Mouse (Mus musculus) lung, postnatal 25 days (tissue): Measurements from ENCODE around the gene Kcnj6.
A peak's percentile ranks its signal among the peaks of the same experiment; 100 is the strongest.
"Not testable (repeated sequence)": the region's sequence is repeated elsewhere in the genome, so short reads cannot be mapped to it uniquely, and the experiment has no call there.

Source experiments
- DNase-seq: peaks from one replicate; pipeline ENCODE4 v3.0.0; 2022; ENCODE audit warnings: low spot score

Gene Kcnj6

DNA sequence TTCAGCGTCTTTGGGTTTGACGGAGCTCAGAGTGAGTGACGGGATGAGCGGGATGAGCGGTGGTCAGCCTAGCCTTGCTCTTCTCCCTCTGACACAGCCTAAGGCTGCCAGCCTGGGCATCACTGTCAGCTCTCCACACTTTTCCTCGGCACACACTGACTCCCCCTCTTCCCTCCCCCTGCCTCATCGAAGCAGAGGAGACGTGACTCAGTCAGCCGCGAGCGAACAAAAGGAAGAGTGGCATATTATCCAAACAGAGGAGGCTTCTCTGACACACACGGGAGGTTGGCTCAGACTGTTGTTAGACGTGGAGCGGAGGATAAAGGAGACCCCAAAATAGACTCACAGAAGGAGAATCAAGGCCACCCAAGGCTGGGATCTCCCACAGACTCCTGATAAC, 147.1 kb downstream of the Kcnj6 start:
- DNase-seq, result no peak

DNA sequence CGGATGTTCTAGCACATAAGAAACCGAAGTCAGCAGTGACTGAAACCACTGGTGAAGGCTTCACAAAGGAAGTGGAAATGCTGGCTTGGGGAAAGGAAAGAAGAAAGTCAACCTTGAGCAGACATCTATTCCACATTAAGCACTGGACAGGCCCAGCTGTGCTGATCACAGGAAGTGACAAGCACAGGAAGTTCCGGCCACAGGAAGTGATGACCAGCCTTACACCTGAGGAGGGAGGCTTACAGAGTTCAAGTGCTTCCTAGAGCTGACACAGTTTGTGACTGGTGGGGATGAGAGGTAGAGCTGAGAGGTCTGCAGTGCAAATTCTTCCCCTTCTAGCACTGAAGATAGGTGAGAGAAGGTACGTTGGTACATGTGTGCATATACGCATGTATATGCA, 151.5 kb downstream of the Kcnj6 start:
- no peak for DNase-seq

DNA sequence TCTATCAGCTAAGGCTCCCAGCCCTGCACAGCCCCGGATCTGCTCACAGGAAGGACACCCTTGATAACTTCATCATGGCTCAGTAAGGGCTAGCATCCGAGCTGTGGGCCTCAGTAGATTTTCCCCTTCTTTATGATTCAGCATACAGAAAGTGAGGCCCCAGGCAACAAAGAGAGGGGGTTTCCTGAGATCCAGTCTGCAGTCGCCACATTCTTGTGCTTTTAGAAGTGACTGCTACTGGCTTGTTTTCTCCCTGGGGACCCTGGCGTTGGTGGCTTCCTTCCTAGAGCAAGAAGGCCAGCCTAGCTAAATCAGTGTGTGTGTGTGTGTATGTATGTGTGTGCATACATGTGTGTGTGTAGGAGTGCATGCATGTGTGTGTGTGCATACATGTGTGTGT, 152.7 kb downstream of the Kcnj6 start:
- no peak for DNase-seq

DNA sequence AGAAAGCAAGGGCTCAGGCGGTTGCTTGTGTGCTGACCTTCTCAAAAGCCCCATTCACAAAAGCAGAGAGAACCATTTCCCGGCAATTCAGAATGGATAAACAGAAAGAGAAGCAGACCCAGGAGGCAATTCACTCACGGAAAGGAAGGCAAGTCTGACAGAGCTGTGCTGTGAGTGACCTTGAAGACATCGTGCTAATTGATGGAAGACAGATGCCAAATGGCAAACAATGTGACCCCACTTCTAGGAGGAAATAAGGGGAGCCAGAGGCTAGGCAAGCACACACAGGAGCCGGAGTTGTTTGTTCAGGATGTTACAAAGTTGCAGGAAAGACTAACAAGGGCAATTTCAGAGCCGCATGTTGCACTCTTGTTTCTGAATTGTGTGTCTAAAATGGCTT, 158.1 kb downstream of the Kcnj6 start:
- no peak for DNase-seq

DNA sequence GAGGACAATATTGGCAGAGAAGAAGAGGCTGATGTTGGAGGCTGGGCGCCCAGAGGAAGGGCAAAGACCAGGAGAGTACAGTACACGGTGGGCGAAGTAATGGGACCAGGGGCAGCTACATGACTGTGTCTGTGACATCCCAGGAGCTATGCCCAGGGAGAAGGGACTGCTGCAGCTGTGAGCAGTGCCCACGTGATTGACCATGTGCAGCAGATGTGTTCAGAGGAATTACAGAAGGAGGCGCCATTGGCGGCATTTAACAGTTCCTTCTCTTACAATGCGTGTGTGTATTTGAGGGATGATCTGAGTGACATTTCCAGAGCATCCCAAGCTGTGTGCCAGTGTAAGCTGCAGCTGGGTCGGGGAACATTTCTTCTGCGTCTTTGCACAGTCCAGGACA, 159.6 kb downstream of the Kcnj6 start:
- no peak for DNase-seq

DNA sequence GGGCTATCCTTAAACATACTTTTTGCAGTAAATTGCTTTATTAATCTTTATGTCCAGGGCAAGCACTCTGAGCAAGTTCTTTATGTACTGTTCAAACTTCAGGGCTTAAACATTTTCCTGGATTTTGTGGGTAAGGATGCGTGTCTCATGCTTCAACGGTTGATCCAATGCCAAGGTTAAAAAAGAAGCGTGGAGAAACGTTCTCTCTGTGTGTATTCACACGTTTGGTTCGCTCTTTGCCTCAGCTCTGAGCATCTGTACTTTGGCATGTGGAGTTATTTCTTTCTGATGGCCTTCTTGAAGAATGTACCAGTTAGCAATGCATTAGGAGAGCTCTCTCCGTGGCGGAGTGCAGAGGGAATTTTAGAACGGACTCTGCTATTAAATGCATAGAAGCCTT, 163.0 kb downstream of the Kcnj6 start:
- no peak for DNase-seq

DNA sequence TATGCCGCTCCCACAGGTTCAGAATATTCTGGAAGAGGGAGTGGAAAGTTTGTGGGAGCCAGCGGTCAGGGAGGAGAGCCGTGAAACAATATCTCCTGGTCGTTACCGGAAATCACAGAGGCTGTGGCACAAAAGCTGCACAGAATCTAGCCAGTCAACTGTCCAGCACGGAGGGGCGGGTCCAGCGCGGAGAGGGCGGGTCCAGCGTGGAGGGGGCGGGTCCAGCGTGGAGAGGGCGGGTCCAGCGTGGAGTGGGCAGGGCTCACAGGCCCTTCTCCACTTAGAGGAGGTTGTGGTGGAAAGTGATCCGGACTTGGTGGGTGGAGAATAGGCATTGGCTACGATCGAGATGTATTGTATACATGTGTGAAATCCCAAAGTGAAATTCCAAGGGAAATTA, 169.3 kb downstream of the Kcnj6 start:
- no peak for DNase-seq

DNA sequence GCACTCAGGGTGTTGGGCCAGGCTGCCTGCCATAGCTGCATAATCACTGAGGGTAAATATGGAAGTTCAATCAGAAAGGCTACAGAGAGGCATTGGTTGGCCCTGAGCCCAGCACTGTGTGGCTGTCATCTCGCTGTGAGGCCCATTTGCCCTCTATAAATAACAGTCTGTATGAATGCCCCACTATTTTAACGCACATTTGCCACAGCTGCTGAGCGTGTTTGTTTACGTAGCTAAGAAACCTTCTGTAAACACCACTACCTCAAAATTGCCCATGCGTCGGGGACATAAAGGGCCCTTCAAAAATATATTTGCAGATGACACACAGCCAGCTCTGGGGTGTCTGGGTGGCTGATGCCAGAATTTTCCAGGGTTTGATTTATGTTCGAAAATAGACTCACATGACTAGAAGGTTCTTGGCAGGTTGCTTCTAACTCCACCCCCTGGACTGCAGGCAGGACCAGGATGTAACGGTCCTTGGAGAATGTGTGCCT, 170.4 kb downstream of the Kcnj6 start:
- no peak for DNase-seq

DNA sequence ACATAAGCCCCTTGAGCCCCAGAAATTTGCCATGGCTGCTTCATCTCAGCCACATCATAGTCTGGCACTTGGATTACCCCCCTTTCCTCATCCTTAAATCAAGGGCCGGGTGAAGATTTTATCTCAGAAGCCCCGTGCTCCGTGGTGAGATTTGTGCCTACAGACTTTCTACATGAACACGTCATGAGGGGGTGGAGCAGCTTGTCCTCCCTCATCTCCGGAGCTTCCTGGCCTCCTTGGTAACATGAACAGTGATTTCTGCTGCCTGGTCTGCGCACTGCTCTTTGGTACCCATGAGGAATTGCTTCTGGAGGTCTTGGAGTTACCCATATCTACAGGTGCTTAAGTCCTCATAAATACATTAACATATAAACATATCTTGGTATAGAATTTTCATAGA, 172.2 kb downstream of the Kcnj6 start:
- no peak for DNase-seq

DNA sequence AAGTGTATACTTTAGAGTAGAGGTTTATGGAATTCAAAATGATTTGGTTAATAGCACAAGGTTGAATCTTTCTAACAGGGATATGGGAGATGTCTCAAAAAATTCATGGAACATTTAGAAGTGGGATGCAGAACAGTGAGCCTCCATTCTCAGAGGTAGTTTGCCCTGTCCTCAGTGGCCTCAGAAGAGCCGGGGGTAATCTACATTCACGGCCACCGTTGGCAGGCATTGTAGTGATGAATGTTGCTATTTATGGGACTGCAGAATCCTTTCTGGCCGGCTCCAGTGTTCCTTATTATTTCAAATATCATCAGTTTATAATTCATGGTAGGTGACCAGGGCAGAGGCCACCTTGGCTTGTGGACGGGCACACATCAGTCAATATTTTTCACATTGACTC, 174.9 kb downstream of the Kcnj6 start:
- DNase-seq, result no peak

DNA sequence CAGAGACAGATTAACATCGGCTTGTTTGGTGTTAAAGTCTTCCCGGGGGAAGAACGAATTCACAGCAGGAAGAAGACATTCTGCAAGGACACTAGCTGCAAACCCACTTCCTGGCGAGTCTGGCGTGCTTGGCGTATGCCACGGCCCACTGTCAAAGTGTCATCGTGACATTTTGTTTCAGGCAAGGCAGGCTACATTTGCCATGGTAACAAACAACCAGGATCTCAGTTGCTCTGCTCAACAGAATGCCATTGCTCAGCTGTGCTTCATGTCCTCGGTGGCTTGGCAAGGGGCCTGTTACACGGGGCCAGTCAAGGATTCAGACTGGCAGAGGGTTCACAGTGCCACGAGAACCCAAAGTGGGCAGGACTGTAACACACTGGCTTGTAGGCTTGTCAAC, 175.9 kb downstream of the Kcnj6 start:
- DNase-seq, result no peak

DNA sequence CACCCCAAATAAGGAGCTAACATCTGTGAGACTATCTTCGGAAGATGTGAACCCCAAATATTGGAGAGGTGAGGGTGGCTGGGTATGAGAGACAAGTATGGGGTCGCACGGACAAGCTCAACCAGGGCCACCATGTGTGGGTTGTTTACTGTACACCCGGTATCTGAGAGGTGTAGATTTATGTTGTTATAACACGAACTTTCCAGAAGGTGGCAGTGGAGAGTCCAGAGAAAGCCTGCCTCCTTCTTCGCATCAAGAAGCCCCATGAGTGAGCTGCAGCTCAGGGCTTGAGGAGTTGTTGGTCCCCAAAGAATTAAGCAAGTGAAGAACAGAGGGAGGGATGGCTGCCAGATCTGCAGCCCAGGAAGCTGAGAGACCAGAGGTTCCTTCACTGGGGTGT, 181.1 kb downstream of the Kcnj6 start:
- DNase-seq, result peak; percentile 27

DNA sequence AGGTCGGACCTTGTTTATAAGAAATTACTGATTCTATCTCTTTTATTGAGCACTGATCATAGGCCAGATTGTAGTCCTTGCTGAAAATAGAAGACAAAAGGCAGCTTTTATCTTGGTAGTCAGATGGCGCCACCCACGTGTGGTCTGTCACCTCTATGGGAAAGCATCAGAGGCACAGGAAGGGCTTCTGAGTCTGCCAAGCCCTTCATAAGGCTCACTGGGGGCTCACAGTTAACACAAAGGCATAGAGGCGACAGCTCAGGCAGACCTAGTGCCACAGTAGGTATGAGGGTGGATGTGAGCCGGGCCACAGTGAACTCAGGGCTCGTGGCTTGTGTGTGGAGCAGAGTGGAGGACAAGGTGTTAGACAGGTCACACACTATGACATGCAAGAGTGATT, 181.6 kb downstream of the Kcnj6 start:
- DNase-seq, result no peak

DNA sequence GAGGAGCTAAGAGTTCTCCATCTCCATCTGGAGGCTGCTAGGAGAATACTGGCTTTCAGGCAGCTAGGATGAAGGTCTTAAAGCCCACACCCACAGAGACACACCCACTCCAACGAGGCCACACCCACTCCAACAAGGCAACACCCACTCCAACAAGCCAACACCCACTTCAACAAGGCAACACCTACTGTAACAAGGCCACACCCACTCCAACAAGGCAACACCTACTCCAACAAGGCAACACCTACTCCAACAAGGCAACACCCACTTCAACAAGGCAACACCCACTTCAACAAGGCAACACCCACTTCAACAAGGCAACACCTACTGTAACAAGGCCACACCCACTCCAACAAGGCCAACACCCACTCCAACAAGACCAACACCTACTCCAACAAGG, 188.2 kb downstream of the Kcnj6 start:
- not testable (repeated sequence) for DNase-seq

DNA sequence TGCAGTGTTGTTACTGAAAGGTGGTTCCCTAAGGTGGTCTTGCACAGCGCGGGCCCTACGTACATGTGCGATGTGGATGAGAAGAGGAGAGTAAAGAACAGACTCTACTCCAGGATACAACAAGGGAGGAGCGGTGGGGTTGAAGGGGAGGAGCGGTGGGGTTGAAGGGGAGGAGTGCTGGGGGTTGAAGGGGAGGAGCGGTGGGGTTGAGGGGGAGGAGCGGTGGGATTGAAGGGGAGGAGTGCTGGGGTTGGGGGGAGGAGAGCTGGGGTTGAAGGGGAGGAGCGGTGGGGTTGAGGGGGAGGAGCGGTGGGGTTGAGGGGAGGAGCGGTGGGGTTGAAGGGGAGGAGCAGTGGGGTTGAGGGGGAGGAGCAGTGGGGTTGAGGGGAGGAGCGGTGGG, 199.3 kb downstream of the Kcnj6 start:
- no peak for DNase-seq

DNA sequence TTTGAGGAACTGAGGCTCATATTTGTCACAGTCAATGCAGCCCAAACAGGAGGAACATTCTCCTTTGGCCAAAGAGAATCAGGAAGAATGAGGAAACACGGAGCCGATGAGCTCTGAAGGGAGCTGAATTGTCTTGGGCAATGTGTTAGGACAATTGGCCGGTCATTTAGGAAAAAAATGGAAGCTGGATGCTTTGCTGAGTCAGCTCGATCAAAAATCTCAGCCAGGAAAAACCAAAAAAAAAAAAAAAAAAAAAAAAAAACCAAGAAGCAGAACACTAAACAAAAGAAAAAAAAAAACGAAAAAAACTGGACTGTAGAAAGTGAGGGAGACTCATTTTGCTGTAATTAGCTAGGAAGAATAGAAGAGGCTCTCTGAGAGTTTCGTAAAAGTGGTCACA, 200.1 kb downstream of the Kcnj6 start:
- no peak for DNase-seq

DNA sequence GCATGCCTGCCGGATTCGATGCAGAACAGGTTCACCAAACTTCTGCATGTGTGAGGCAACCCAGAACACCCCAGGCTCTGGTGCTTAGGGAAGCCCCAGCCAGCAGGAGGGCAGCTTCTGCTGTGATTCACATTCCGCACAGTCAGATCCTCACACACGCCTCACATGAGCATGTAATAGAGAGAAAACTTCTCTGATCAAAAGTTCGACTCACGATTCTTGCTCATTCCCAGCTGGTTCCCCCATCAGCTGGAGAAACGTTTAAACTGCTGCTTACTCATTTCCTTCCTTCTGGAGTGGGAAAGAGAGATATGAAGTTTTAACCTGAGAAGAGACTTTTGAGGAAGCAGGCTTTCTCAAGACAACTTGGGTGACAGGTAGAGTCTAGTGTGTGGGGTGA, 204.5 kb downstream of the Kcnj6 start:
- DNase-seq, result no peak

DNA sequence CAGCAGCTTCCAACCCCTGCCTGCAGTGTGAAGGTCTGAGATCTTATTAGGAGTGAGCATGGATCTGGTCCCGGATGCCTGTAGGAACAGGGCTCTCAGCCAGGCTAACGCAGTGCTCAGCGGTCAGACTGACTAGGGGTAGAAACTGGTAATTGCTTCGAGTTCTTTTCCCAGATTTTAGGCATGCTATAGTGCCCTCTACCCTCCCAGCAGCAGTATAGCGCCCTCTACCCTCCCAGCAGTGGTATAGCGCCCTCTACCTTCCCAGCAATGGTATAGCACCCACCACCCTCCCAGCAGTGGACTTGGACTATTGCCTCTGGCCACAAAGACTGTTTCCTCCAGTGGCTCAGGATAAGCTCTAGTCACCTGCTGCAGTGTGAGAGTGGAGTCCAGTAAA, 207.5 kb downstream of the Kcnj6 start:
- DNase-seq, result no peak

DNA sequence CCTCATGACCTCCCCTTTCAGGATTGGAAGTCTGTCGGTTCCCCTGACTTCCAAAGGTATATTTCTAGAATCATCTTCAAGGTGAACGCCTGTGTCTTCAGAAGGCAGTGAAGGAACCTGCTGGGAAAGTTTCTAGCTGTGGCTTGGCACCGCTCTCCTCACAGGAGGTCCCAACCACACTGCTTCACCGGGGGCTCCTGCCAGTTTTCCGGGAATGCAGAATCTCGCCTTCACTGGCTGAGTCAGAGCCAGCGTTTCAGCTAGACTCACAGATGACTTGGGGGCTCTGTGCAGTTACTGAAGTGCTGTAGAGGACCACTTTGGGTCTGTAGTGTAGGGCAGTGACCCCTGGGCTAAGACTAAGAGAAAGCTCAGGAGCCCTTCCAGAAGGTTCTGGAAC, 208.8 kb downstream of the Kcnj6 start:
- DNase-seq, result no peak

DNA sequence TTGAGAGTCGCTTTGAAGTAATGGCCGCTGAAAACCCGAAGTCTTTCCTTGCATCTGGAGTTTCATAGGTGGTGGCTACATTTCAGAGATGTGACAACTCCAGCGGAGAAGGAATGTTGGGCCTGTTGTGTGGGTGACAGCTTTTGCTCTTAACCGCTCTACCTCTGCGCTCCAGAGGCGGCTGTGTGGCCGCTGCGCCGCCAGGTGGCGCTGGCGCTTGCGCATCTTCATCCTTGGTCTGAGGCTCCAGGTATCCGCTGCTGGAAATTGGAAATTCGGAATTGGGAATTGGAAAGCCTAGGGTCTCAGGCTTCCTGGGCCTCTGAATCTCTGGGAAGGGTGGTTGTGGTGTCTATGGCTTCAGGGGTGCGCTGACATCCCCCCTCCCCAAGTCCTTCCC, 209.3 kb downstream of the Kcnj6 start:
- DNase-seq, result no peak

DNA sequence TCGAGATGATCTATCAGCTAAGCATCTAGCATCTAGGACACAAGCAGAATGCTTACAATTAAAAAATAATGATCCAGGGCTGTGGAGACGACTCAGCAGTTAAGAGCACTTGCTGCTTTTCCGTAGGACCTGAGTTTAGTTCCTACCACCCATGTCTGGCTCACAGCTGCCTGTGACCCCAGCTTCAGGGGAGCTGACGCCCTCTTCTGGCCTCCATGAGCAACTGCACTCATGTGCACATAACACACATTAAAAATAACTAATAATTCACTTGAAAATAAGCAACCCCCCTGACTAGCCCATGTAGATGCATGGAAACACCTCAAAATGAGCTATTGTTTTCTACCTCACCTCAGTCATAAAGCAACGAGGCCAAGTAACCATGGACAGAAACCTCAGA, 211.6 kb downstream of the Kcnj6 start:
- DNase-seq, result no peak

DNA sequence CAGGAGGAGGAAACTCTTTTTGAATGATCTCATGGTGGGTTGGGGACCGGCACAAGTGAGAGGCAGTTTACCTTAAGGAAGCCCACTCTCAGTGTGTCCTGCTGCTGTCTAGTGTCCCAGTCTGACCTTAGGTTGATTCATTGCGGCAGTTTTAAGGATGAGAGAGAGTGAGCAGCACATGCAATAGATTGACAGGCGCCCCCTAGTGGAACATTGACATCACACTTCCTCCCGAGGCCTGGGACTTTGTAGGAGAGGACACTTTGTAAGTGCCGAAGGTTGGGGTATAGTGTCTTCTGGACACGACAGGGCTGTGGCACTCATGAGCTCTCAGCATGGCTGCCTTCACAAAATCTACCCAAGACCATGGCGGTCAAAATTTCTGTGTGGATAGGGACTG, 213.8 kb downstream of the Kcnj6 start:
- no peak for DNase-seq

DNA sequence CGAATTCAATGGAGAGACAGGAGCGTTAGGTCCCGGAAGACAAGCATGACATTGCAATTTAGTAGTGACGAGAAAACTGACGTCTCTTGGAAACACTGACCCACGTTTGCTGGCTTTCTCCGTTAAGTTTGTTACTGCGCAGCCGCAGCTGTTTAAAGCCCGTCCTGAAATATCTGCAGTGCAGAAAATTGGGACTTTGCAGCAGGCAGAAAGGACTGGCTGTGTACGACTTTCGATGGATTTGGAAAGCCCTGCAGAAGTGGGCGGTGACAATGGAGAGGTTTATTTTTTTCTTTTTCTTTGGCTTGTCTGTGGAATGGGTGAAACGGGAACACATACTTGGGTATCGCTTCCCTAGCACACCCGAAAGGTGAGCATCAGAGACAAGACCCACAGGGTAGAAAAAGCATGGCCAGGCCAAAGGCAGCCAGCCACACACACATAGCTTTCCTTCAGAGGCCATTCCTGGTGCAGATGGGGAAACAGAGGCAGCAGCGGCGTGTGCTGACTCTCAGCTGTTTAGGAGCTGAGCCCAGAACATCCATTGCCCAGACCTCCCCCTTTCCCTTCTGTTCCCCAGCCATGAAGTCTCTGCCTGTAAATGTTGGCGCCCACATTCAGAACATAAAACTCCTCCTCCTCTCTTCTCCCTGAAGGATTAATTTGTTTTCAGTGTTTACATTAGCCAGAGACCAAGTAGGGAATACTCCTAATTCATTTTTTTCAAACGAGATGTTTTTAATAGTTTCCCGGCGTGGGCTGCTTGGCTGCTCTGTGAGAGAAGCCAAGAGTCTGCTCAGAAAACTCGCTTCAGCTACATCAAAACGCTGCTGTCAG, 215.2 kb downstream of the Kcnj6 start:
- no peak for DNase-seq

DNA sequence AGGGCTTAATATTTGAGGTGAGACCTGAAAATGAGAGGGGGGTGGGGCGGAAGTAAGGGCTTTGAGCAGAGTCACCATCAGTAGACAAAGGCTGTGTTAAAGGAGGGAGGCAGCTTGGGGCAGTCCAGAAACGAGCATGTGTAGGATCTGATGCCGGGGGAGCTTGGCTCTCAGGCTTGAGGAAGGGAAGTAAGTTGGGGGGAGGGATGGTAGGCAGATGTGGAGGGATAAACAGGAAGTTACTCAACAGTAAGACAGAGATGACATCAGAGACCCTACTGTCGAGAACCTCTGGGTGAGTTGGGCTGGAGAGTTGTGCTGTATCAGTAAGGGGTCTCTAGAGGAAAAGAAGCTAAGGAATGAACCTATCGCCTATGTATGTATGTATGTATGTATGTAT, 223.6 kb downstream of the Kcnj6 start:
- DNase-seq, result no peak
